Mouse (Mus musculus) NIH3T3 (cell line): Measurements from ENCODE around the gene Lmo4.

Experiments used
- DNase-seq: peaks from one replicate; pipeline ENCODE4 v3.0.0-alpha.2; 2012; ENCODE audit warnings: low read depth

Gene Lmo4

DNA sequence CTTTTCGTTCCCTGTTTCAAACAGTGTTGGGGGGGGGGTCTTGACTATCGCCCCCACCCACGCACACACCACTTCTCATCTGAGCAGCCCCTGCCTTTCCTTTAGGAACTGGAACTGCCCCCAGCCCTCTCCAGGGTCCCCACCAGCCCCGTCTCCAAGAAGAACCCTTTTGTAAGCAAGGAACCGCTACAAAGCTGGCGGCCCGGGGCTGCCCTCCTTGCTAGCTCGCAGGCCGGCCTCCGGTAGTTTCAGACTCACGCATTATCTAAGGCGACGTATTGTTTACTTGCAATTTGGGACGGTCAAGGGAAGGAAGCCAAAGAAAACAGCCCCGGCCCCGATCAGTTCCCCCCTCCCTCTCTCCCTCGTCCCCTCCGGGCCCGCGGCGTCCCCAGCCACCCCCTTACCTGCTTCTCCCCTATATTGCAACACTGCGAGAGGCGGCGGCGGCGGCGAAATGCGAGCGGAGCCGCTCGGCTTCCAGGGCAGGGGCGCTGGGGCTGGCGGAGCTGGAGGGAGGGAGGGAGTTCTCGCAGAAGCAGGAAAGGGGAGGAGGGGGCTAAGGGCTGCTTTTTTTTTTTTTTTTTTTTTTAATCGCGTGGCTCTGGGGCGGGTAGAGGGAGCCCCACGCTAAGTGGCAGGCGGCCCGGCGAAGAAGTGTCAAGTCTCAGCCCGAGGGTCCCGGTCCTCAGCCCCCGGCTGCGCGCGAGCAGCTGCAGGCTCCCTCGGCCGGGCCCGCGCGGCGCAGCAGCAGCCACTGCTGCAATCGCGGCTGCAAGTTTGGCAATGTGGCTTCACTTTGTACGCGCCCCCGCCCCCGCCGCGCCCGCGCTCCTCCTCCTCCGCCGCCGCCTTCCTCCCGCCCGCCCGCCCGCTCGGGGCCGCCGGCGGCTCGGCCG, at the start of gene Lmo4:
TSS of gene Lmo4 (minus strand) at position 808 of the 899 bp plus-strand sequence.
- DNase-seq, result peak; percentile 92

GRCm38 (mm10) chr3:144254281-144254680, 49.3 kb upstream of the Lmo4 start:
- no peak for DNase-seq

DNA sequence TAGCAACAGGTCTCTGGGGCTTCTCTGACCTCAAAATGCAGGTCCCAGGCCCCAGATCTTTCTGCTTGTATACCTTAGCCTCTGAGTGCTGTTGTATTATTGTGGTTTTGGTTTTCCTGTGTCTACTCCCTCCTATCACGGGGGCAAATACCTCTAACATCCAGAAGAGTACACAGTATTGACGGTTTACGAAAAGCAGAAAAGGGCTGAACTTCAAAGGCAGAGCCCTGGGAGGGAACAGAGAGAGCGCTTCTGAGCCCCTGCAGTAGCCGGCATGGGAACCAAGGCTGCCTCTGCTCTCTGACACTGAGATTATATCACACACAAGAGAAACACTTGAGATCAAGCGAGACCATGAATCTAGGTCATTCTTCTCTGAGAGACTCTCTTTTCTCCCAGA, 48.0 kb upstream of the Lmo4 start:
- DNase-seq, result no peak

GRCm38 (mm10) chr3:144252109-144252508, 47.1 kb upstream of the Lmo4 start:
- no peak for DNase-seq

- peak; percentile 92 for DNase-seq
Measured at GRCm38 (mm10) chr3:144242025-144242673, 37.1 kb upstream of the Lmo4 start.

DNA sequence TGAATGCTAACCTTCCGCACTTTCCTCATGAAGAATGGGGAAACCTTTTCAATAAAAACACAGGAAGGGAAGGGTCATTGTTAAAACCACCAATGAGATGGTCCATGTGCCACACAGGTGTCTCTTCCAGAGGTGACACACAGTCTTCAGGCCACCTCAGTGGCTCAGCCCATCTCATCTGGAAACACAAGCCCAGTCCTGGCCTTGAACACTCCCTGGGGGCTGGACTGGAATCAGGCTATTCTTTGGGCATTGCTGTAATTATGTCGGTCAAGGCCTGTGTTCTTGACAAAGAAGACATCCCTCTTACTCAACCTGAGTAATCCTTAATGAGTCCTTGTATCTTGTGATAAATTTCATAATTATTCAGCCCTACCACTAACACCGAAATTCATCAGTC, 36.1 kb upstream of the Lmo4 start:
- no peak for DNase-seq

- no peak for DNase-seq
Measured at GRCm38 (mm10) chr3:144238482-144238881, 33.5 kb upstream of the Lmo4 start.

DNA sequence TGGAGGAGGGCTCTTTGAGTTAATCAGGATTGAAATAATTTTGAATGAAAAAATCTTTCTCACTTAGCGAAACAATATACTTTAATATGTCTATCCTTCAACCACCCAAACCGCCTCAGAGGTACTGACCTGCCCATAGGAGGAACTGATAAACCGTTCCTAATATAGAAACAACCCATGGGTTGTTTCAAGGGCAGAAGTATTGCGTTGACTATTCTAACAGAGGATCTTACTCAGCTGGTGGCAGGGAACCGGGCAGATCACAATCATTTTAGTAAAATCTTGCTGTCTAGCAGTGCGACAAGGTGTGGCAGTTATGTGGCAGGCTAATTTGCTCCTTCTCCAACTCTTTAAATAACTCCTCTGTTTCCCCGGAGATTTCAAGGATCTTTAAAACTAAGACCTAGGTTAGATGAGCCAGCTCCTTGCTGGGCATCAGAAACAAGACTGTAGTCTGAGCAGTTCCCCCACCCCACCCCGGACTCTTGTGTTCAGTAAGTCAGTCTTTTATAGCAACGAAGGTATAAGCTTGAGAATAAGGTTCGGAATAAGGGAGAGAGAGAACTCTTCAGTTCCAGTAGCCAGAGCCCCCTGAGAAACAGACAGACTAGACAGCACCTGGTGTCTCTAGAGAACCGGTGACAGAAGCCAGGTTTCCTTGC, 27.5 kb upstream of the Lmo4 start:
- no peak for DNase-seq

GRCm38 (mm10) chr3:144231931-144232330, 26.9 kb upstream of the Lmo4 start:
- no peak for DNase-seq

DNA sequence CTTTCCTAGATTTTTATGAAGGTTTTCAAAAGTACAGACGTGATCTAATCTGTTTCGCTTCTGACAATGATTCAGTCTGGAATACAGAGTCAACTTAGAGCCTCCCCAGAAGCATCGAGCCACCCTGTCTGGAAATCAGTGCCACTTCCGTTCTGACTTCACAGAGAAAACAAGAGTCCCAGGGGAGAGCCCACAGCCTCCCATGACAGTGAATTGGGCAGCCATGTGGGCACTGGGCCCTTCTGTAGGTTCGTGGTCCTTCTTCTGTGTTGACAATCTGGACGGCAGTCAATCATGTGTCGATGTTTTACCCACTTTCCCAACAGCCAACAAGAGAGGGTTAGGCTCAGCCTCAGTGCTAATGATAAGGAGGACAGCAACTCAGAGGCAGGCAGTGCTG, 26.4 kb upstream of the Lmo4 start:
- DNase-seq, result no peak

DNA sequence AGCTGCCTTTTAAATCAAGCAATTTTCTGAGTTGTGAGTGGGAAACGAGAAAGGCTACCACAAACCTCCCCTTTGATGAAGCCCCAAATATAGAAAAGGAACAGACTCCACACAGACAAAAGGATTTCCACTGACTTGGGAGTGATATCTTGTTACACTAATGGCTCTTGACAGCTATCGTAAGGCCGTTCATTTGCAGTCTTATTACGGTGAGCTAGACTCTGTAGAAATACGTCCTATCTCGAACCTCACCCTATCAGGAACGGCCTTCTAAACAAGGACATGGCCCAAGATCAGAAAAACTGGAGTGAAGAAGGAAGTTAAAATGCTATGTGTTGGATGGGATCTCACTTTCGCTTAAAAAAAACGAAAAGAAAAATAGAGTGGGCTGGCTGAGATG, 25.0 kb upstream of the Lmo4 start:
- no peak for DNase-seq

GRCm38 (mm10) chr3:144229312-144229711, 24.3 kb upstream of the Lmo4 start:
- DNase-seq, result no peak

- no peak for DNase-seq
Measured at GRCm38 (mm10) chr3:144225456-144226240, 20.6 kb upstream of the Lmo4 start.

GRCm38 (mm10) chr3:144224594-144224993, 19.6 kb upstream of the Lmo4 start:
- DNase-seq, result no peak

DNA sequence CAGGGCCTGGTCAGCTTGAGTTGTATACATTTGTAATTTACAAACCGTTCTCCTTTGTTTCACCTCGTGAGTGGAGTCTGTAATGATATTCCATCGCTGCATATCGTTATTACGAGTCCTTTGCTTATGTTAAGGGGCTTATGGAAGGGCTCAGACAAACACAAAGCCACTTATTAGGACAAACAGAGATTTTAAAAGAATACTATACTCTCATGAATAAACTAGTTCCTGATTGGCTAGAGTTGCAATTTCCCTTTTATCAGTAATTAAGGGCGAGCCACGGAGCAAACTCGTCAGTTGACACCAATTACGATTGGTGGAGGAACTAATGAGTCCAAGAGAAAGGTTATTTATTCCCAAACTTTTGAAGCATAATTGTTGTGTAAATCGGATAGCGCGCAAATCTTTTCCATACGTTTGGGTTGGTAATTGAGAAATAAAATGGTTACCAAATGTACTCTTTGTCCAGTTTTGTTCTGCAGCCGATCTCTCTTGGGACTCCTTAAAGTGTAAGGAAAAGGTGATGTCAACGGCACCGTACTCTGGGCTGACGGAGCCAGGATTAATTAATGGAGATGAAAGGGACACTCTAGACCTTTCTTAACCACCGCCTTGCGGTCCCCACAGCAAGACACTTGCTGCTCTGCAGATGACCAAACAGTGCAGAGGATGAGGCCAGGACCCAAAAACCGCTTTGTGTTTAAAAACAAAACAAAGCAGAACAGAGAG, 18.5 kb upstream of the Lmo4 start:
- DNase-seq, result no peak

DNA sequence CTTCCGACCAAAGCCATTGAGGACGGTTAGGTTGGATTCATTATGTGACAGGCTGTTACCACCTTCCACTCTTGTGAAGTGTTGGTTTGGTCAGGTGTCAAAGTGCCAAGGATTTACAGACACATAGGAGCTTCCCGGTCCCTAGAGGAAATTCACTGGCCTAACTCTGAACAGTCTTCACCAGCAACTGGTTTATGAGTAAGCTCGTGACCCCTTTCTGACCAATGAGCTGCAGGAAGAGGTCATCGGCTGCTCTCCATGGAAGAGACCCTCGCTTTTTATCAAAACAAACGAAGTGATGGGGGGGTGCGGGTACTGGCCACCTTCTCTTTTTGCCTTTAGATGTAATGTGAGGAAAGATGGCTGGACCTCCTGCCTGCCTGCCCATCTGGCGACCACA, 17.4 kb upstream of the Lmo4 start:
- DNase-seq, result no peak

DNA sequence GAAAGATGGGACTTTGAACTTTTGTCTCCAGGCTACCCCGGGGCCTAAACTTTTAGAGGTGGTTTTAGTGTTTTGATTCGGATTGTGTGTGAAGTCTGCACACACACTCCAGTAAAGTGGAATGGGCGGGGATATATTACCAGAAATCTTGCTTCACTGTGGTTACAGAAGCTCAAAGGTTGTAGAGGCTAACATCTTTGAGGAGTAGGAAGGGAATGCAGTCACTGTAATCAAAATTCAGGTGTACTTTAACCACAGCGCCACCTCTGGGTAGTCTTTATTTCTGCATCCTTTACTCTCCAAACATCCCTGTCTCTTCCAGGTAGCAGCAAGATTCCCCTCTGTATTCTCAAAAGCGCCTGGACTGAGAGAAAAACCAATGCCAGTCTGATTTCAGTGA, 2.5 kb upstream of the Lmo4 start:
- DNase-seq, result peak; percentile 76

DNA sequence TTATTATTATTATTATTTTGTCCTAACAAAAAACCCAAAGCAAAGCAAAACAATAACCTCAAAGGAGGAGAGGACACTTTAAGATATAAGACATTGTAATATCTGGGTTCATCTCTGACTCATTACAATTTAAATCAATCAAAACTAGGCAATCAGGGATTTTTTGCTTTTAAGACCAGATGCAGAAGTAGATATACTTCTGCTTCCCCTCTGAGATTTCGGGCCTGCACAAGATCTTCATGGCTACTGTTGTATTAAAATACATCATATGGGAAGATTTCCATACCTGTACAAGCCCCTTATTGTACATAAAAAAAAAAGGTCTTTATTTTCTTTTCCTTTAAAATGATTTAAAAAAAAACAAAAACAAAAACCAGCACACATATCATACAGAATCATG, 1.9 kb upstream of the Lmo4 start:
- no peak for DNase-seq

DNA sequence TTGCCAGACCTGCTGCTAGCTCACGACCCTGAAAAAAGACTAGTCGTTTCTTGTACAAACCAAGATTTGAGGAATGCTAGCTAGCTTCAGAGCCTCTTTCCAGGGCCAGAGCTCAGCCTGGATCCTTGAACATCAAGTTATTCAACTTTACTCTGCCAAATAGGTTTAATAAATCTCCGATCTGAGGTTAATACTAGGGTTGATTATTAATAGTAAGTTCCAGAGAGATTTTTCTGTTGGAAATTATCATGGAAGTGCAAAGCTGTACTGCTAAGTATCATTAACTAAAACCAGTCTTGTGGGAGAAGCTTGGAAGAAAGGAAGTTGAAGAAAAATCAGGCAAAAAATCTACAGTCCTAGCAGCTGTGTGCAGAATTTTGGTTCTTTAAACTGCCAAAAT, 1.2 kb upstream of the Lmo4 start:
- no peak for DNase-seq

DNA sequence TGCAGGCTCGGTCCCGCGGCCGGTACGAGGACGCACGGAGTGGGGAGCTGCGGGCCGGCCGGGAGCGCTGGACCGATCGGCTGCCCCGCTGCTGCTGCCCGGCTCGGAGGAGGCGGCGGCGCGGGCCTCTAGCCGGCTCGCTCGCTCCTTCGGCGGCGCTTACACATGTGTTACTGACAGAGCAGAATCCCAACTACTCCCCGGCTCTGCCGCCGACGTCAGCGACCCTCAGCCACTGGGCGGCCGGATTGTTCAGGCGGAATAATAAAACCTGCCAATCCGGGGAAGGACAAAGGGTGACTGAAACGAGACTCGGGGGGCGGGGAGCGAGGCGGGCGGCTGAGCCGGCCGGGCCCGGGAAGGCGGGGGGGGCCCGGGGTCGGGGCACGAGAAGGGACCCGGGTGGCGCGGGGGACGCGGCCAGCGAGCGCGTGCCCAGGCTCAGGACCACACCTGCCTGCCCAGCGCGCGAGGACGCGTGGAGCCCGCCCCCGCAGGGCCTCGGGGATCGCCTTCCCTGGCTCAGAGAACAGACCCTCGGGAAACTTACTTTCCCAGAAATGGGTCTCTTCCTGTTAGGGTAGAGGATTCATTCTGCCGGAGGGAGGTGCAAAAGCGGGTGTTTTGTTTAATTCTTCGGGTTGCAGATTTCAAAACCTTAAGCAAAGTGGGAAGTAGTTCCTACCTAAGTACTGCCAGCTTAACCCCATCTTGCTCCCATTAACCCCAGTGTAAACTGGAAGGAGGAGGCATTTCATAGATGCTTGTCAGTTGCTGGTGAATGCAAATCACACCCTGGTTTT, 532 bp upstream of the Lmo4 start:
- DNase-seq, result peak; percentile 97

DNA sequence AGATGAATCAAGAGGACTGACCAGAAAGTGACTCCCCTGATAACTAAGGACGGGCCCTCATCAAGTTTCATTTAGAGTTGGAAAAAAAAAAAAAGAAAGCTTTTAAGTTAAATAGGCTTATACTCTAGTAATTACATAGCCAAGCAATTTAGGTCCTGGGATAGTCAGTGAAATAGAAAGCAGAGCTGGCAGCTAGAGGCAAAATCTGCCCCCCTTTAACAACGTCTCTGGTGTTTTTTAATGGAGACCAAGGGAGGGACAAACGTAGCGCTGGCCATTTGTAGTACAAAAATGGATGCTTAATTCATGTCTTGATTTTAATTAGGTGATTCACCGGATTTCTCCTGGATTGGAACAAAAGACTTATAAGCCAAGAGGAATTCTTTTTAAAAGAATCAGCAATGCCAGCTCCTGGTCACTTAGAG, 1.0 kb downstream of the Lmo4 start:
- peak; percentile 45 for DNase-seq
